Comparison of ENCODE assay signal across 7 mouse cellular contexts in the genomic region with DNA sequence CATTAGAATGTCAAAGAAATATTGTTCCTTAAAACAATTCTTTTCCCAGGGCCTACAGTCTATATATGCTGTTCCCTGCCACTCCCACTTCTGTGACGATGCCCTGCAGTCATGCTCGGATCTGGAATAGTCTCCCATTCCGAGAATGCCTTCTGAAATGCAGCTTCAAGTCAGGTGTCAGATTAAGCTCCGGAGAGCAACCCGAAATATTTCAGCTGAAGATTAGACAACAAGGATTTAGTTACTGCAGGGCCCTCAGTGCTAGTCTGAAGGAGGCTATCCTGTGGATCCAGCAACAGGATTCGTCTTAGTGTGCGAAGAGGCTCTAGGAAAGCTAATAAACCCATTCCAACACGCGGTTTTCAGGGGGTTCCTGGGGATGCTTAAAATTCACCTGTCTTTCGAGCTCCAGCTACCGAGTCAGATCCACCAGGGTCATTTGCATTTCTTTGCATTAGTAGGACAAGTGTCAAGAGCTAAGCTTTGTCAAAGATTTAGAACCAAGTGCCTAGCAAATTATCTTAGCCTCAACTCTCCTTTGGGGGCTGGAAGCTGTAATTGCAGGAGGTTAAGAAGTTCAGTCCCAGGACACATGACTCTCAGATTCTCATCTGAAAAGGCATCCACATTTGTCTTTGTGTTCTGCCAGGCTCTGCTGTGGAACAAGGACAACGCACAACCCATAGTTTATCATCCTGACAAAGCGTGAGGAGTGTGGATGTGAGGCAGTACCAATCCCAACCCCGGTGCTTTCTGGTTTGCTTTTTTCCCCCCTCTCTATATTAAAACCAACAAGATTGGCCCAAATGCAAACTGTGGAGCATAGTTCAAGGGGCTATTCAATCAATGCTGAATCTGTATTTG. TPM values are rescaled to one million over a fixed set of nuclear protein-coding genes. Genes with fewer than 3 reads are reported as not detected.
DNase-seq lines count a peak whose midpoint lies in the region; ATAC-seq and TF ChIP-seq lines count a peak whose summit lies in the region.

No protein-coding gene starts in this region.

- H3K9ac ChIP-seq in lung, postnatal 0 days (replicated peaks; ENCODE audit: low read depth) = 0 out of 2 replicates have a peak overlapping the region, but pooled peaks have one; percentile 13
- H3K9ac ChIP-seq in forebrain, embryonic 13.5 days = peak overlapping the region; percentile 99
- H3K9ac ChIP-seq in limb, embryonic 15.5 days = 0 out of 2 replicates have a peak overlapping the region, but pooled peaks have one; percentile 7

- H3K36me3 ChIP-seq in lung, postnatal 0 days (ENCODE audit: insufficient read depth, low read length) = no peaks in the 10 kb centered on the region
- 0 out of 2 replicates have a peak, but pooled peaks cover 4% of the 10 kb centered on the region for H3K36me3 ChIP-seq in forebrain, embryonic 13.5 days (ENCODE audit: poor library complexity, severe bottlenecking)
- no peaks in the 10 kb centered on the region for H3K36me3 ChIP-seq in limb, embryonic 15.5 days

- H3K27me3 ChIP-seq in lung, postnatal 0 days (replicated peaks; ENCODE audit: insufficient read depth, low read length) = no peaks in the 10 kb centered on the region
- no peaks in the 10 kb centered on the region for H3K27me3 ChIP-seq in forebrain, embryonic 13.5 days
- H3K27me3 ChIP-seq in limb, embryonic 15.5 days = no peaks in the 10 kb centered on the region

- H3K9me3 ChIP-seq in lung, postnatal 0 days (ENCODE audit: low read length) = no peaks in the 10 kb centered on the region
- H3K9me3 ChIP-seq in forebrain, embryonic 13.5 days (replicated peaks) = no peaks in the 10 kb centered on the region
- H3K9me3 ChIP-seq in limb, embryonic 15.5 days = no peaks in the 10 kb centered on the region

- no peak for ATAC-seq in lung, postnatal 0 days
- ATAC-seq in forebrain, embryonic 13.5 days = no peak
- no peak for ATAC-seq in limb, embryonic 15.5 days (ENCODE audit: insufficient number of reproducible peaks, low FRiP score, low TSS enrichment, low read depth)
- ATAC-seq in megakaryocyte progenitor cell, adult 5-6 weeks (replicated peaks; ENCODE audit: poor library complexity) = no peak

- no peak overlapping the region for H3K27ac ChIP-seq in lung, postnatal 0 days (ENCODE audit: low read length)
- peak overlapping the region; percentile 91 for H3K27ac ChIP-seq in forebrain, embryonic 13.5 days
- H3K27ac ChIP-seq in limb, embryonic 15.5 days = peak overlapping the region; percentile 54

- no peak for TF ChIP-seq EP300 in lung, postnatal 0 days (IDR thresholded peaks at IDR 0.05)

- peaks cover 8% of the 10 kb centered on the region; the same call in 1 of the 2 replicates for H3K4me1 ChIP-seq in lung, postnatal 0 days (ENCODE audit: insufficient read depth, low read depth, low read length)
- peaks cover 48% of the 10 kb centered on the region for H3K4me1 ChIP-seq in forebrain, embryonic 13.5 days
- peaks cover 47% of the 10 kb centered on the region for H3K4me1 ChIP-seq in limb, embryonic 15.5 days

- no peak for TF ChIP-seq CTCF in lung, postnatal 0 days (IDR thresholded peaks at IDR 0.05)

- no peak for DNase-seq in lung, postnatal 0 days (ENCODE audit: low spot score)
- no peak for DNase-seq in lung, adult 18-20 months
- no peak for DNase-seq in layer of hippocampus, adult 11-12 months (ENCODE audit: low spot score)
- DNase-seq in ovary, adult 18-20 months (ENCODE audit: low spot score) = no peak

- H3K4me3 ChIP-seq in lung, postnatal 0 days (ENCODE audit: low read depth, low read length) = peak overlapping the region; percentile 86
- H3K4me3 ChIP-seq in forebrain, embryonic 13.5 days = peak overlapping the region; percentile 99
- H3K4me3 ChIP-seq in limb, embryonic 15.5 days = peak overlapping the region; percentile 92

- H3K4me2 ChIP-seq in lung, postnatal 0 days (replicated peaks; ENCODE audit: low read depth, low read length) = peak overlapping the region; percentile 93
- H3K4me2 ChIP-seq in forebrain, embryonic 13.5 days = peak overlapping the region; percentile 86
- H3K4me2 ChIP-seq in limb, embryonic 15.5 days = peak overlapping the region; percentile 78

- 31% methylated on average over 14 of the region's 14 CpGs for WGBS in lung, postnatal 0 days
- 2% methylated on average over 14 of the region's 14 CpGs for WGBS in forebrain, embryonic 13.5 days
- 32% methylated on average over 14 of the region's 14 CpGs for WGBS in limb, embryonic 15.5 days

RNA-seq across cellular contexts. Expression of gene Efnb2, which starts 4.2 kb away (rescaled TPM):
- polyA plus RNA-seq in lung, postnatal 0 days (2015; fragmentation: Nextera tagmentation; extraction: Ambion mirVana) = 26.7 and 30.1 TPM in 2 replicates
- polyA plus RNA-seq in forebrain, embryonic 13.5 days (2015; fragmentation: Nextera tagmentation; extraction: Ambion mirVana) = 41.7 and 46.8 TPM in 2 replicates
- 20.8 and 29.9 TPM in 2 replicates for polyA plus RNA-seq in limb, embryonic 15.5 days (2015; fragmentation: Nextera tagmentation; extraction: Ambion mirVana)
- total RNA-seq in megakaryocyte progenitor cell, adult 5-6 weeks (2015) = 0.15 and 0.35 TPM in 2 replicates
- 0.24 and 0.50 TPM in 2 replicates for total RNA-seq in megakaryocyte progenitor cell, adult 5-6 weeks (2017)

RNA-seq across cellular contexts. Expression of gene Arglu1, which starts 33.5 kb away (rescaled TPM):
- polyA plus RNA-seq in lung, postnatal 0 days (2015; fragmentation: Nextera tagmentation; extraction: Ambion mirVana) = 126 and 139 TPM in 2 replicates
- polyA plus RNA-seq in forebrain, embryonic 13.5 days (2015; fragmentation: Nextera tagmentation; extraction: Ambion mirVana) = 180 and 188 TPM in 2 replicates
- 111 and 137 TPM in 2 replicates for polyA plus RNA-seq in limb, embryonic 15.5 days (2015; fragmentation: Nextera tagmentation; extraction: Ambion mirVana)
- 85.5 and 96.3 TPM in 2 replicates for total RNA-seq in megakaryocyte progenitor cell, adult 5-6 weeks (2015)
- total RNA-seq in megakaryocyte progenitor cell, adult 5-6 weeks (2017) = 97.6 and 140 TPM in 2 replicates

Comparison
In these comparisons a context has a peak if more than half of its experiments do, and no peak if none do; other contexts are left out.
1. H3K9ac ChIP-seq: peak in every context shown above with its lines; median percentile 99 in forebrain, embryonic 13.5 days; 13 in lung, postnatal 0 days; 7 in limb, embryonic 15.5 days.